Mouse (Mus musculus) forebrain, embryonic 10.5 days (tissue): ENCODE results near the gene Tle2. TPM values are rescaled to one million over a fixed set of nuclear protein-coding genes. Genes with fewer than 3 reads are reported as not detected.
A peak's percentile ranks its signal among the peaks of the same experiment; 100 is the strongest.

ENCODE experiments used
- DNase-seq: peaks from one replicate; pipeline ENCODE4 v3.0.0-alpha.2; 2017; ENCODE audit warnings: low spot score; ENCODE audit errors: extremely low spot score
- H3K27ac ChIP-seq: fragments of 300-500 bp; sonication (generic); 2 replicates; pipeline ENCODE4 v1.5.1; 2016; ENCODE audit warnings: mild to moderate bottlenecking
- H3K27me3 ChIP-seq: fragments of 300-500 bp; sonication (generic); 2 replicates; pipeline ENCODE4 v1.6.1; 2016; ENCODE audit warnings: mild to moderate bottlenecking; ENCODE audit not compliant: poor library complexity, severe bottlenecking
- H3K36me3 ChIP-seq: fragments of 300-500 bp; sonication (generic); replicated peaks from 2 replicates; pipeline ENCODE4 v1.6.1; 2016; ENCODE audit warnings: mild to moderate bottlenecking, moderate library complexity
- H3K4me1 ChIP-seq: fragments of 300-500 bp; sonication (generic); 2 replicates; pipeline ENCODE4 v1.6.1; 2016
- H3K4me3 ChIP-seq: fragments of 300-500 bp; sonication (generic); 2 replicates; pipeline ENCODE4 v1.5.1; 2016; ENCODE audit warnings: mild to moderate bottlenecking, moderate library complexity
- H3K9me3 ChIP-seq: fragments of 300-500 bp; sonication (generic); 2 replicates; pipeline ENCODE4 v1.6.1; 2016; ENCODE audit warnings: mild to moderate bottlenecking, moderate library complexity
- WGBS: fragments of 180-500 bp; shearing (Covaris S2); methylation state at CpG from one replicate; pipeline ENCODE4 v1.1.7; 2016; 5-methylcytosine and 5-hydroxymethylcytosine counted together
- polyA plus RNA-seq: library from polyadenylated mRNA; unstranded; fragments of >200 nt; fragmentation: Nextera tagmentation; extraction: Ambion mirVana; gene quantifications from 2 replicates; pipeline ENCODE4 v1.2.1, GENCODE M21; 2016

Tle2 gene
- 4.1 and 4.3 TPM in 2 replicates for polyA plus RNA-seq

DNA sequence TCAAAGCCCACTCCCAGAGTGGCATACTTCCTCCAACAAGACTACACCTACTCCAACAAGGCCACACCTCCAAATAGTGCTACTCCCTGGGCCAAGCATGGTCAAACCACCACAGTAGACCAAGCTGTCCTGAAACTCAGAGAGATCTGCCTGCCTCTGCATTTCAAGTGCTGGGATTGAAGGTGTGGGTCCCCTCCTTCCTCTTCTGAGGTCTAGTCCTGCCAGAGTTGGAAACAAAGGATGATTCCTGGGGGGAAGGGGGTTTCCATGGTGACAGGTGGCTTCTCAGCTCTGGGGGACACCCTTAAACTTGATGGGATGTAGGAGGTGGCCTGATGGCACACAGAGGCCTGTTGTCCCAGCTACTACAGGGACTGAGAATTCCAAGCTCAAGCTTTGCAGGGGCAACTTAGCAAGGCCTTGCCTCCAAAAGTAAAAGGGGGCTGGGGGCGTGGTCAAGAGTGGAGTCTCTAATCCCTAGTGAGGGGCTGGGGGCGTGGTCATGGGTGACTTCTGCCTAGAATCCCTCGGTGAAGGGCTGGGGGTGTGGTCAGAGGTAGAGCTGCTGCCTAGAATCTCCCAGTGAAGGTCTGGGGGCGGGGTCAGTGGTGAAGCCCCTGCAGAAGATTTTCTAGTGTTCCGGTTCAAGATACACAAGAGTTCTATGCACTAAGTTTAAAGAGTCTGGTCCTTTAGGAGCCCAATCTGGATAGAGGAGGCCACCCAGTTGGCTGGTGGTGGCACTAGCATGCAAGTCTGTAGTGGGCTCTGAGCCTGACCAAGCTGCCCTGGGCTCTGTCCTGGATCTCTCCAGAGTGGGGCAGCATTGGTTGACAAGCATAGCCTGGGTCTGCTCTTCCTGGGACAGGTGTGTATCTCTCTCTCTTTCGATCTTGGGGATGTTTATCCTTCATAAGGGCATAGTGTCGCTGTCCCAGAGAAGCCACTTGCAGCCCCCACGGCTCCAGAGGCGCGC, at the start of gene Tle2:
Gene Tle2, plus strand, starts transcription at position 481 of the 976 bp plus-strand sequence.
- Histone ChIP-seq H3K36me3 (no peaks in the 10 kb centered on the region), H3K9me3 (peaks cover 4% of the 10 kb centered on the region; the same call in 1 of the 2 replicates), H3K27ac (peak within 1 kb of the TSS; percentile 25), H3K27me3 (peaks cover 85% of the 10 kb centered on the region), H3K4me1 (peaks cover 69% of the 10 kb centered on the region), H3K4me3 (peak within 1 kb of the TSS; percentile 55)
- WGBS, result 21% methylated on average over 10 of the region's 10 CpGs
- DNase-seq, result no peak

DNA sequence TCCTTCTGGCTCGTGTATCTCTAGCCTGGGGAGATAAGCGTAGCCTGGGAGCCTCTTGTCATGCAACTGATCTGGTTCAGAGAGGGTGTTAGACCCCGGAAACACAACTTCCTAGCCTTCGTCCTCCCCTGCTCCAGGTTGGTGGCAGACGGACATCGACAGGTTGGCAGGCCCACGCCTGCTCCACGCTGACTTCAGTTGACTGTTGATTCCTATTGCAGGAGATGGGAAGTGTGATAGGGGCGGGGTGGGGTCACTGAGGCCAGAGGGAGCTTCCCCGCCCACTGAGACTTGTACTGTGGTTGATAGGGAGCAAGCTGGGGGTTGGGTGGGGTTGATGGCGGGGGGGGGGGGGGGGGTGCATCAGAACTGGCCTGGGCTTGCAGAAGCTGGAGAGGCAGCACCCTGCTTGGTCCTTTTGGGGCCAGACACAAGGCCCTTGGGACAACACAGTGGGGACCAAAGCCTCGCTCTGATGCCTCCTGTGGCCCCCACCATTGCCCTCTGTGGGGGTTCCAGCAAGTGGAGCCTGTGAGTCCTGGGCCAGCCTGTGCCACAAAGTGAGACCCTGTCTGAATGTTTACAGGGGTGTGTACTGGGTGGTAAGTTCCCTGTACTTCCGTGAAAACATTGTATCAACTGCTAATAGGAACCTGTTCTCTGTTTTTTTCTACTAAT, 49.2 kb upstream of the Tle2 start:
- no peak for DNase-seq
- no peaks in the 10 kb centered on the region for H3K9me3 ChIP-seq
- no peak overlapping the region for H3K27ac ChIP-seq
- 73% methylated on average over 11 of the region's 13 CpGs for WGBS
- H3K36me3 ChIP-seq, result peaks cover 15% of the 10 kb centered on the region
- H3K4me3 ChIP-seq, result no peak overlapping the region
- peaks cover 7% of the 10 kb centered on the region for H3K4me1 ChIP-seq
- peaks cover 26% of the 10 kb centered on the region for H3K27me3 ChIP-seq

DNA sequence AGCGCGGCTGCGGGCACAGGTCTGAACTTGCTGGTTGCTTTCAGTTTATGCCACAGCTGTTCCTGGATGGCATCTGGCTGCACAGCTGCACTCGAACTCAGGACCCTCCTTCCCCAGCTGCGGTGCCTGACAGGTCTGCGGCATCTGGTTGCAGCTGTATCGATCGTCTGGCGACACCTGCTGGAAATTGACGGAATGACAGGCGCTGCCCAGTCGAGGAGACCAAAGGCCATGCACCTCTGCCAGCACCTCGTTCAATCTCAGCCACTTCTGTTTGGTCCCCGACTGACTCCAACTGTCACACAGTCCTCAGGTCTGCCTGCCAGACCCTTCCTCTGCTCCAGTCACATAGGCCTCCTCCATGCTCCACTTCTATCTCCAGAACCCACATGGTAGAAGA, 47.6 kb upstream of the Tle2 start:
- Histone ChIP-seq H3K27me3 (peaks cover 26% of the 10 kb centered on the region), H3K27ac (no peak overlapping the region), H3K4me3 (no peak overlapping the region), H3K4me1 (peaks cover 7% of the 10 kb centered on the region), H3K9me3 (no peaks in the 10 kb centered on the region), H3K36me3 (peaks cover 31% of the 10 kb centered on the region)
- 16% methylated on average over 14 of the region's 14 CpGs for WGBS
- peak; percentile 81 for DNase-seq

DNA sequence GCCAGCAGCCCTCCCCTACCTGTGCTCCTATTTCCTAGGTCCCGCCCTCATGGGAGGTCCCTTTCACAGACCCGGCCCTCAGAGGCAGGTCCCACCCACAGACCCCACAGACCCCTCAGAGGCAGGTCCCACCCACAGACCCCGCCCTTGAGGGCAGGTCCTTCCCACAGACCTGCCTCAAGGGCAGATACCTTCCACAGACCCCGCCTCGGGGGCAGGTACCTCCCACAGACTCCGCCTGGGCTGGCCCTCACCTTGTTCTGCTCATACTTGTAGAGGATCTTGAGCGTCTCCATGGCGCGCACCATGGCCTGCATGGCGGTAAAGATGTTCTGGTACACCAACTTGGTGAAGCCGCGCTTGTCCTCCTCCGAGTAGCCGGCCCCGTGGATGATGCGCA, 39.5 kb upstream of the Tle2 start:
- Histone ChIP-seq H3K27me3 (no peaks in the 10 kb centered on the region), H3K27ac (no peak overlapping the region), H3K36me3 (peaks cover 90% of the 10 kb centered on the region), H3K9me3 (no peaks in the 10 kb centered on the region), H3K4me1 (0 out of 2 replicates have a peak, but pooled peaks cover 3% of the 10 kb centered on the region), H3K4me3 (no peak overlapping the region)
- 58% methylated on average over 16 of the region's 16 CpGs for WGBS
- DNase-seq, result no peak

DNA sequence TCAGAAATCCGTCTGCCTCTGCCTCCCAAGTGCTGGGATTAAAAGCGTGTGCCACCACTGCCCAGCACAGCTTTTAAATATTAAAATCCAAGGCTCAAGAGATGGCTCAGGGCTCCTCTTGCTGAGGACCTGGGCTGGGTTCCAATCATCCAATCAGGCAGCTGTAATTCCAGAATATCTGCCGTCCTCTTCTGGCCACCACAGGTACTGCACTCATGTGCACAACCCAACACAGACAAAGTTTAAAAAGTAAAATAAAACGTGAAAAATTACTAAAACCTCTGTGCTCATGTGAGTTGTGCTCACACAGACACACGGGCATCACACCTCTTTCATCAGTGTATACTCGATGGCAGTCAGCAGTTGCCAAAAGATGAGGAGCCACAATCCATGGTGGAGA, 37.6 kb upstream of the Tle2 start:
- Histone ChIP-seq H3K9me3 (no peaks in the 10 kb centered on the region), H3K36me3 (peaks cover 87% of the 10 kb centered on the region), H3K27ac (no peak overlapping the region), H3K4me1 (peaks cover 4% of the 10 kb centered on the region), H3K27me3 (no peaks in the 10 kb centered on the region), H3K4me3 (no peak overlapping the region)
- 79% methylated on average over 6 of the region's 6 CpGs for WGBS
- no peak for DNase-seq

DNA sequence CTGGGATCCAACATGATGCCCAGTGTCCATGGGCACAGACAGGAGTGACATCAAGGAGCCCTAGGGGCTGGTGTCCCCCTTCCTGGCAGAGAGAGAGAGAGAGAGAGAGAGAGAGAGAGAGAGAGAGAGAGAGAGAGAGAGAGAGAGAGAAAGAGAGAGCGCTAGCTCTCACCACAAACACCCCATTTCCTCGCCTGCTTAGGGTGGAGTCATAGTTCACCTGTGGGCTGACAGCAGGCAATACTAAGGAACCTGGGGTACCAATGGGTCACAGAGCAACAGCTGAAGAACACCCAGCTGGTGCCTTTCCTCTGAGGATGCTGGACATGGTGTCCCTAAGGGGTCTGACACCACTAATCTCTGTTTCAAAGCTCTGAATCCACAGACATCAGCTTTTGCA, 36.9 kb upstream of the Tle2 start:
- Histone ChIP-seq H3K4me1 (peaks cover 11% of the 10 kb centered on the region), H3K36me3 (peaks cover 87% of the 10 kb centered on the region), H3K4me3 (no peak overlapping the region), H3K9me3 (no peaks in the 10 kb centered on the region), H3K27ac (no peak overlapping the region), H3K27me3 (no peaks in the 10 kb centered on the region)
- 86% methylated on average over 2 of the region's 2 CpGs for WGBS
- no peak for DNase-seq

DNA sequence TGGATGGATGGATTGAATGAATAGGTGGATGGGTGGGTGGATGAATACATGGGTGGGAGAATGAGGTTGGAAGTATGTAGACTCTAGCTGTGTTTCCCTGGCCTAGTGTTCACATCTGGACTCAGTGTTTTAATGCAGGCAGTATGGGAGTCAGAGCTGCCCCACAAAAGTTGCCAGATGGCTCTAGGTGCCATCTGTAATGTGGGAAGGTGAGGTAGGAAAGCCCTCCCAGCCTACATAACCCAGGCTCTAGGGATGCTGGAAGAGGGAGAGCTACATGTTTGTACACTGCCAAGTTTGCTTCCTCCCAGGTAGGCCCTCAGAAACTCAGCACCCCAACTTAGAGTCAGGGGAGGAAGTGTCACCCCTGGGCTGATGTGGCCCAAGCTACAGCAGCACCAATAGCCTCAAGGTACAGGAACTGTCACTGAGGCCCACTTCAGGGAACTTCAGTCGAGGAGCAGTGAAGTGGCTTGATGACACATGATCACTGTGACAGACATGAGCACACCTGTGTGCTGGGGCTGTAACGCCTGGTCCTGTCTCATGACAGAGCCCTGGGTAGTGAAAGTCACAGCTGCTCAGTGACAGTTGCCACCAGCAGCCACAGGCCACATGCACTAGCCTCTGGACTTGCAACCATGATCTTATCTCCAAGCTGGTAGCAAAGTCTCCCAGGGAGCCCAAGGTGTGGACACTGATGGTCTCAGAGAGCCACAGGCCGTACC, 35.9 kb upstream of the Tle2 start:
- Histone ChIP-seq H3K36me3 (peaks cover 86% of the 10 kb centered on the region), H3K4me3 (no peak overlapping the region), H3K9me3 (no peaks in the 10 kb centered on the region), H3K4me1 (peaks cover 22% of the 10 kb centered on the region), H3K27me3 (no peaks in the 10 kb centered on the region), H3K27ac (no peak overlapping the region)
- DNase-seq, result no peak
- 91% methylated on average over 3 of the region's 3 CpGs for WGBS

DNA sequence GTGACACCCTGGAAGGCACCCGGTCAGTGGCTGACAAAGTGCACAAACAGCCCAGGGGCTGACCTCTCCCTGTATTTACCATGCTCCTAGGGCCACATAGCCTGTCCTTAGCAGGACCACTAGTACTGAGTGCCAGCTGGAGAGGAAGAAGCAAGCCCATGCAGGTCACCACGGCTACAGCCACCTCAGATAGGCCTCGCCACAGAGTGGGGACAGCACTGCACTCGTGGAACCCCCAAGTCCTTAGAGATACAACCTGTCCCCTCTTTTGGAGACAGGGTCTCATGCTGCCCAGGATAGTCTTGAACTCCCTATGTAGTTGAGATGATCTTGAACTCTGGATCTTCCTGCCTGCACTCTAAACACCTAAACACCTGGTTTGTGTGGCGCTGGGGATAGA, 33.0 kb upstream of the Tle2 start:
- Histone ChIP-seq H3K4me3 (no peak overlapping the region), H3K27ac (0 out of 2 replicates have a peak overlapping the region, but pooled peaks have one; percentile 26), H3K9me3 (no peaks in the 10 kb centered on the region), H3K4me1 (peaks cover 39% of the 10 kb centered on the region), H3K36me3 (peaks cover 59% of the 10 kb centered on the region), H3K27me3 (no peaks in the 10 kb centered on the region)
- WGBS, result 90% methylated on average over 5 of the region's 5 CpGs
- DNase-seq, result no peak

DNA sequence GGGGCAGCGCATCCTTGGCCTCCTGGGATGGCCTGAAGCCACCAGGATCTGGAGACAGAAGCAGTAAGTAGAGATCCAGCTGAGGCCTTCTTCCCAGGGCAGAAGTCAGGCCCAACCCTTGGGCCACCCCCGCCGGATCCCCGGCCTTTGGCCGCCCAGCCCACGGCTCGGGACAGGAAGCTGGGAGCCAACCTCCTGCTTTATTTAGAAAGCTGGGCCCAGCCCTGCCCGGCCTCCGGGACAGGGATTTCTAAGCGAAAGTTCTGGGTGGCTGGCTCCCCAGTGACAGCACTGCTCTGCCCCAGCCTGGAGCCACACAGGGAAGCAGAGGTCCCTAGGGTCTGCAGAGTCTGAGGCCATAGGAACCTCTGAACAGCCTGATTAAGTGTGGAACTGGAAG, 32.6 kb upstream of the Tle2 start:
- Histone ChIP-seq H3K9me3 (no peaks in the 10 kb centered on the region), H3K36me3 (peaks cover 56% of the 10 kb centered on the region), H3K27me3 (no peaks in the 10 kb centered on the region), H3K4me1 (peaks cover 39% of the 10 kb centered on the region), H3K27ac (0 out of 2 replicates have a peak overlapping the region, but pooled peaks have one; percentile 3), H3K4me3 (peak overlapping the region; percentile 97; the same call in 1 of the 2 replicates)
- DNase-seq, result no peak
- WGBS, result 84% methylated on average over 10 of the region's 10 CpGs

DNA sequence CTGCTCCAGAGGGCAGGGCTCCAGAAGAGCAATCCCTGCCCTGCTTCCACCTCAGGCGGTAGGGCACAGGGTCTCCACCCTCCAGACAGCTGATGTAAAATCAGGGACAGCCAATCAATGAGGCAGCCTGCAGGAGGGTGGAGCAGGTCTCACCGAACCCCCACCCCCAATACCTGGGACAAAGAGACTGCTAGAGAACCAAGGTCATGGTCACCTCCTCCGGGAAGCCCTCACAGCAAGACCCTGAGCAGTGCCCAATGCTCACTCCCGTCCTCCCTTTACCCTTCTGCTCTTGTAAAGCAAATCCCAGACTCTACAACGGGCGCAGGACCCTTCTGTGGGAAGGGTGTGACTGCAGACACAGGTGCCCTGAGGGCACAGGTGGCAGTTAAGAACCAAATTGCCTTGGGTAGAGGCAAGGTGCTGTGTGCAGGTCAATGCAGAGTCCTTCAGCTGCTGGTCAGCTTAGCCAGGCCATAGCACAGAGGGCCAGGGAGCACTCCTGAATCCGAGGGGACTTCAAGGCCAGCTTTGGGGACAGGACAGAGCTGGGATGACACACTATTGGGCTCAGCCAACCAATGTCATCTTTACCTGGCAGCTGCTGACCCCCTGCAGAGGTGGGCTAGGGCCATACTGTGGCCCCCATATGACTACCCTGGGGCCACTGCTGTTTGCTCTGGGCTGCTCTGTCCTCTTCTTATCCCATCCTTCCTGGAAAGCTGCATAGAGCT, 31.5 kb upstream of the Tle2 start:
- DNase-seq, result no peak
- peak overlapping the region; percentile 97 for H3K4me3 ChIP-seq
- no peaks in the 10 kb centered on the region for H3K27me3 ChIP-seq
- H3K36me3 ChIP-seq, result peaks cover 48% of the 10 kb centered on the region
- no peaks in the 10 kb centered on the region for H3K9me3 ChIP-seq
- peaks cover 39% of the 10 kb centered on the region for H3K4me1 ChIP-seq
- 81% methylated on average over 7 of the region's 7 CpGs for WGBS
- H3K27ac ChIP-seq, result peak overlapping the region; percentile 94; the same call in 1 of the 2 replicates

DNA sequence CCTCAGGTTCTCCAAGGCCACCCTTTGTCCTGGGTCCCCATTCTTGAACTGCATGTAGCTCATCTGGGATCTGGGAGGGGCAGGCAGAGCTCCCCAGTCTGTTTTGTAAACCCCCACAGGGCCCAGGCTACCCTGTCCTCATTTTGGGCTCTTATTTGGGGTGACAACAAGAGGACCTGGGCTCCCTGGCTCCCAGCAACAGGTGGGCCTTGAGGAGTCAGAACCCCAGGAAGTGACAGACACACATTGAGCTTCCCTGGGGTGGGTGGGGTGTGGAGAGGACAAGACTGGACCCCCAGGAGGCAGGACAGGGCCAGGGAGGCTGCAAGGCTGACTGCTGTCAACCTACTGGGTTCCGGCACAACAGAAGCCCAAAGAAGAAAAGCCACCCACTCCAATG, 30.7 kb upstream of the Tle2 start:
- DNase-seq, result no peak
- Histone ChIP-seq H3K4me3 (peak overlapping the region; percentile 97), H3K4me1 (peaks cover 39% of the 10 kb centered on the region), H3K27ac (peak overlapping the region; percentile 94), H3K9me3 (no peaks in the 10 kb centered on the region), H3K27me3 (no peaks in the 10 kb centered on the region), H3K36me3 (peaks cover 45% of the 10 kb centered on the region)
- WGBS, result 59% methylated on average over 1 of the region's 1 CpGs
